ENCODE assay signal across 19 mouse cellular contexts in the genomic region with DNA sequence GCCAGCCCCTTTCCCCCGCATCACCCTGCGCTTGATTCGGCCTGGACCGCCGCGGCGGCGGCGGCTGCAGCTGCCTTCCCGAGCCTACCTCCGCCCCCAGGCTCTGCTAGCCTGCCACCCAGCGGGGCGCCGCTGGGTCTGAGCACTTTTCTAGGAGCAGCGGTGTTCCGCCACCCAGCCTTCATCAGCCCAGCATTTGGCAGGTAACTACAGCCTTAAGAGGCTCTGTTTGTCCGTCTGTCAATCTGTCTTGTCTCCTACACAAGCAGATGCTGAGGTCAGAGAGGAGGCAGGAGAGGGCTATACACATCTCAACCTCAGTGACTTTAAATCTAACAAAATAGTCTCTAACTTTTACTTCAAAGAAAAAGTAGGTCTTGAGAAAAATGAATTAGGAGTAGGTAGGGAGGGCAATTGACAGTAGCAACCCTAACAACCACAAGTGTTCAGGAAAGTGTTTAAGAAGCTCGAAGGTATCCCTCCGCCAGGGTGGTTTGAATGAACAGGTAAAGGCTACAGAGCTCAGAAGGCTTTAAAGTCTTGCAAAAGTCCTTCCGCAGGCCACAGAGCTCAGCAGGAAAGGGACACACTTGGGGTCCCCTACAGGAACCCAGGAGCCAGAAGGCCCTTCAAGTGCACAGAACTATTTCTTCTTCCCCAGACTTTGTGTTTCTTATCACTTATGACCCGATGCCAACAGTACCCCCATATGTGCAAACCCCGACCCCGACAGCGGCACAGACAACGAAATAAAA. TPM values are rescaled to one million over a fixed set of nuclear protein-coding genes. Genes with fewer than 3 reads are reported as not detected.
DNase-seq lines count a peak whose midpoint lies in the region; ATAC-seq and TF ChIP-seq lines count a peak whose summit lies in the region.
"Had no signal": no experiment of that assay in that cellular context is flagged by ENCODE, and none has a peak within 500 bp of the region (broad histone marks: within the 10 kb centered on the region; RNA-seq: fewer than 3 reads in every experiment).

No protein-coding gene starts in this region.

- ATAC-seq in hindbrain, embryonic 16.5 days = no peak
- no peak for ATAC-seq in embryonic facial prominence, embryonic 11.5 days (replicated peaks; ENCODE audit: insufficient number of reproducible peaks, low FRiP score, low TSS enrichment, low read depth)
- ATAC-seq in limb, embryonic 11.5 days (ENCODE audit: insufficient number of reproducible peaks, low FRiP score, low TSS enrichment, low read depth) = no peak
- ATAC-seq: activated CD4-positive, CD25-positive, alpha-beta regulatory T cell, adult 4 months had no signal

- H3K27ac ChIP-seq in hindbrain, embryonic 10.5 days = no peak overlapping the region
- H3K27ac ChIP-seq in hindbrain, embryonic 16.5 days (ENCODE audit: low read depth, low read length) = no peak overlapping the region
- no peak overlapping the region for H3K27ac ChIP-seq in ES-Bruce4 (ENCODE audit: insufficient read depth, low read length)
- no peak overlapping the region for H3K27ac ChIP-seq in embryonic facial prominence, embryonic 11.5 days (replicated peaks; ENCODE audit: low read depth, low read length)
- H3K27ac ChIP-seq in limb, embryonic 11.5 days (replicated peaks; ENCODE audit: low read depth, low read length) = no peak overlapping the region
- H3K27ac ChIP-seq: hindbrain, embryonic 13.5 days; neural tube, embryonic 12.5 days had no signal

- H3K36me3 ChIP-seq in hindbrain, embryonic 10.5 days = no peaks in the 10 kb centered on the region
- no peaks in the 10 kb centered on the region for H3K36me3 ChIP-seq in hindbrain, embryonic 16.5 days (ENCODE audit: control insufficient read depth, insufficient read depth, low read length)
- no peaks in the 10 kb centered on the region for H3K36me3 ChIP-seq in ES-Bruce4 (ENCODE audit: control insufficient read depth, insufficient read depth, low read length, poor library complexity, severe bottlenecking)
- no peaks in the 10 kb centered on the region for H3K36me3 ChIP-seq in embryonic facial prominence, embryonic 11.5 days (replicated peaks; ENCODE audit: control insufficient read depth, insufficient read depth, low read depth, low read length)
- no peaks in the 10 kb centered on the region for H3K36me3 ChIP-seq in limb, embryonic 11.5 days (ENCODE audit: control insufficient read depth, insufficient read depth, low read length)
- H3K36me3 ChIP-seq: hindbrain, embryonic 13.5 days; neural tube, embryonic 12.5 days had no signal

- H3K4me1 ChIP-seq in hindbrain, embryonic 10.5 days (replicated peaks) = peaks cover 9% of the 10 kb centered on the region
- no peaks in the 10 kb centered on the region; the same call in 1 of the 2 replicates for H3K4me1 ChIP-seq in hindbrain, embryonic 16.5 days (ENCODE audit: control insufficient read depth, insufficient read depth, low read depth, low read length)
- peaks cover 2% of the 10 kb centered on the region for H3K4me1 ChIP-seq in ES-Bruce4 (ENCODE audit: control insufficient read depth, insufficient read depth, low read length)
- H3K4me1 ChIP-seq in embryonic facial prominence, embryonic 11.5 days (ENCODE audit: control insufficient read depth, insufficient read depth, low read length) = no peaks in the 10 kb centered on the region
- H3K4me1 ChIP-seq in limb, embryonic 11.5 days (ENCODE audit: control insufficient read depth, insufficient read depth, low read length) = no peaks in the 10 kb centered on the region

- H3K4me3 ChIP-seq in hindbrain, embryonic 10.5 days = no peak overlapping the region
- no peak overlapping the region for H3K4me3 ChIP-seq in hindbrain, embryonic 16.5 days (ENCODE audit: low read length)
- 0 out of 2 replicates have a peak overlapping the region, but pooled peaks have one; percentile 22 for H3K4me3 ChIP-seq in ES-Bruce4 (ENCODE audit: low read depth, low read length)
- H3K4me3 ChIP-seq in embryonic facial prominence, embryonic 11.5 days (ENCODE audit: low read depth, low read length) = no peak overlapping the region
- H3K4me3 ChIP-seq in limb, embryonic 11.5 days (ENCODE audit: low read depth, low read length) = no peak overlapping the region
- H3K4me3 ChIP-seq: erythroblast, embryonic 14.5 days; hindbrain, embryonic 13.5 days; neural tube, embryonic 12.5 days had no signal

- no peak for TF ChIP-seq CTCF in ES-Bruce4 (IDR thresholded peaks at IDR 0.05; ENCODE audit: low read depth, low read length)

- DNase-seq in hindbrain, embryonic 10.5 days (ENCODE audit: low spot score) = peak; percentile 25
- peak; percentile 20 for DNase-seq in embryonic facial prominence, embryonic 11.5 days (ENCODE audit: low spot score)
- DNase-seq in limb, embryonic 11.5 days (ENCODE audit: low spot score) = peak; percentile 29
- DNase-seq in gastrocnemius, adult 18-20 months (ENCODE audit: low spot score) = no peak
- DNase-seq in kidney, postnatal 14 days = no peak
- no peak for DNase-seq in adrenal gland, postnatal 10 days
- DNase-seq: cerebellum, adult 18-20 months; gastrocnemius, postnatal 10 days; kidney, adult 2 months; kidney, postnatal 4 days; liver; lung, embryonic 14.5 days had no signal

- no peaks in the 10 kb centered on the region; the same call in 1 of the 2 replicates for H3K9me3 ChIP-seq in hindbrain, embryonic 10.5 days
- H3K9me3 ChIP-seq in hindbrain, embryonic 16.5 days (ENCODE audit: control insufficient read depth, low read length) = peaks cover 2% of the 10 kb centered on the region; the same call in 1 of the 2 replicates
- no peaks in the 10 kb centered on the region for H3K9me3 ChIP-seq in ES-Bruce4 (replicated peaks; ENCODE audit: control insufficient read depth, insufficient read depth, low read length, poor library complexity, severe bottlenecking)
- H3K9me3 ChIP-seq in embryonic facial prominence, embryonic 11.5 days (replicated peaks; ENCODE audit: control insufficient read depth, low read length) = no peaks in the 10 kb centered on the region
- H3K9me3 ChIP-seq in limb, embryonic 11.5 days (ENCODE audit: control insufficient read depth, low read length) = no peaks in the 10 kb centered on the region
- H3K9me3 ChIP-seq: hindbrain, embryonic 13.5 days; neural tube, embryonic 12.5 days had no signal

- no peak overlapping the region for H3K9ac ChIP-seq in hindbrain, embryonic 16.5 days (ENCODE audit: low read depth, low read length)
- no peak overlapping the region for H3K9ac ChIP-seq in ES-Bruce4 (ENCODE audit: low read depth, poor library complexity, severe bottlenecking)
- no peak overlapping the region for H3K9ac ChIP-seq in embryonic facial prominence, embryonic 11.5 days (replicated peaks; ENCODE audit: low read length)
- H3K9ac ChIP-seq in limb, embryonic 11.5 days (ENCODE audit: low read length) = no peak overlapping the region
- H3K9ac ChIP-seq: hindbrain, embryonic 13.5 days; lung, embryonic 14.5 days; neural tube, embryonic 12.5 days had no signal

- peaks cover 100% of the 10 kb centered on the region for H3K27me3 ChIP-seq in hindbrain, embryonic 10.5 days (ENCODE audit: insufficient read depth, poor library complexity, severe bottlenecking)
- peaks cover 40% of the 10 kb centered on the region for H3K27me3 ChIP-seq in hindbrain, embryonic 16.5 days (replicated peaks; ENCODE audit: control insufficient read depth, insufficient read depth, low read length)
- H3K27me3 ChIP-seq in ES-Bruce4 (ENCODE audit: control insufficient read depth, insufficient read depth, low read length, poor library complexity, severe bottlenecking) = peaks cover 21% of the 10 kb centered on the region
- peaks cover 49% of the 10 kb centered on the region for H3K27me3 ChIP-seq in embryonic facial prominence, embryonic 11.5 days (ENCODE audit: control insufficient read depth, insufficient read depth, low read length)
- peaks cover 83% of the 10 kb centered on the region for H3K27me3 ChIP-seq in limb, embryonic 11.5 days (ENCODE audit: control insufficient read depth, insufficient read depth, low read length)

- 19% methylated on average over 24 of the region's 25 CpGs for WGBS in hindbrain, embryonic 10.5 days
- WGBS in hindbrain, embryonic 16.5 days = 17% methylated on average over 17 of the region's 25 CpGs
- WGBS in embryonic facial prominence, embryonic 11.5 days = 15% methylated on average over 25 of the region's 25 CpGs
- 14% methylated on average over 24 of the region's 25 CpGs for WGBS in limb, embryonic 11.5 days

- TF ChIP-seq EP300 in ES-Bruce4 (IDR thresholded peaks at IDR 0.05; ENCODE audit: insufficient read depth, low read depth, low read length) = no peak

- H3K4me2 ChIP-seq in hindbrain, embryonic 16.5 days (ENCODE audit: low read length) = no peak overlapping the region
- no peak overlapping the region for H3K4me2 ChIP-seq in embryonic facial prominence, embryonic 11.5 days (ENCODE audit: low read depth, low read length)
- H3K4me2 ChIP-seq in limb, embryonic 11.5 days (ENCODE audit: low read depth, severe bottlenecking) = no peak overlapping the region
- H3K4me2 ChIP-seq: hindbrain, embryonic 13.5 days; lung, embryonic 14.5 days; neural tube, embryonic 12.5 days had no signal

- TF ChIP-seq POLR2A in ES-Bruce4 (IDR thresholded peaks at IDR 0.05; ENCODE audit: insufficient read depth, low read length) = no peak

RNA-seq across cellular contexts. Expression of a gene that starts 8.7 kb away (rescaled TPM):
- polyA plus RNA-seq in hindbrain, embryonic 10.5 days (2016; fragmentation: Nextera tagmentation; extraction: Ambion mirVana) = 2.1 and 3.5 TPM in 2 replicates
- 0.59 and 1.6 TPM in 2 replicates for polyA plus RNA-seq in hindbrain, embryonic 16.5 days (2015; fragmentation: Nextera tagmentation; extraction: Ambion mirVana)
- polyA plus RNA-seq in ES-Bruce4 (2011; ENCODE audit: insufficient read depth, insufficient read length, low read depth, missing spikeins) = not detected in 2 replicates
- polyA plus RNA-seq in embryonic facial prominence, embryonic 11.5 days (2014; fragmentation: Nextera tagmentation; extraction: Ambion mirVana) = 2.1 and 3.2 TPM in 2 replicates
- polyA plus RNA-seq in limb, embryonic 11.5 days (2014; fragmentation: Nextera tagmentation; extraction: Ambion mirVana) = 0.17 and 0.21 TPM in 2 replicates
- total RNA-seq in gastrocnemius, adult 18-20 months (2021) = under 1 TPM; 0.09 to 0.14 TPM
- total RNA-seq in adrenal gland, postnatal 10 days (2021) = under 1 TPM; 0.21 to 0.24 TPM
- total RNA-seq: common myeloid progenitor, adult 5-6 weeks had no signal
- polyA plus RNA-seq: activated CD4-positive, CD25-positive, alpha-beta regulatory T cell, adult 4 months; erythroblast, embryonic 14.5 days; kidney, adult 2 months; lung, embryonic 14.5 days had no signal

Comparison
In these comparisons a context has a peak if more than half of its experiments do, and no peak if none do; other contexts are left out.
1. DNase-seq: peak in hindbrain, embryonic 10.5 days (single experiment), embryonic facial prominence, embryonic 11.5 days (single experiment) and limb, embryonic 11.5 days (single experiment); none in gastrocnemius, adult 18-20 months (single experiment), kidney, postnatal 14 days (single experiment) and adrenal gland, postnatal 10 days (single experiment).